Mouse (Mus musculus) heart, embryonic 13.5 days (tissue): ENCODE data around the gene Tnnt3. TPM values are rescaled to one million over a fixed set of nuclear protein-coding genes. Genes with fewer than 3 reads are reported as not detected.

Experiments used
- ATAC-seq: fragments of 200-750 bp; cut with Nextera tagmentation; 2 replicates; pipeline ENCODE4 v1.8.0; 2017; ENCODE audit warnings: moderate TSS enrichment; ENCODE audit not compliant: insufficient number of reproducible peaks, low FRiP score, low TSS enrichment; ENCODE audit errors: extremely low read depth
- H3K27ac ChIP-seq: fragments of 300-500 bp; sonication (generic); replicated peaks from 2 replicates; pipeline ENCODE4 v1.5.1; 2015; ENCODE audit warnings: moderate library complexity, mild to moderate bottlenecking, inconsistent platforms
- H3K27me3 ChIP-seq: fragments of 300-500 bp; sonication (generic); replicated peaks from 2 replicates; pipeline ENCODE4 v1.6.1; 2015; ENCODE audit warnings: mild to moderate bottlenecking, inconsistent platforms
- H3K36me3 ChIP-seq: fragments of 300-500 bp; sonication (generic); 2 replicates; pipeline ENCODE4 v1.6.1; 2015; ENCODE audit warnings: mild to moderate bottlenecking, inconsistent platforms
- H3K4me1 ChIP-seq: fragments of 300-500 bp; sonication (generic); 2 replicates; pipeline ENCODE4 v1.6.1; 2015; ENCODE audit warnings: inconsistent platforms
- H3K4me2 ChIP-seq: fragments of 300-500 bp; sonication (generic); 2 replicates; pipeline ENCODE4 v1.6.1; 2015; ENCODE audit warnings: inconsistent platforms, mild to moderate bottlenecking, moderate library complexity
- H3K4me3 ChIP-seq: fragments of 300-500 bp; sonication (generic); 2 replicates; pipeline ENCODE4 v1.5.1; 2015; ENCODE audit warnings: moderate library complexity, mild to moderate bottlenecking, inconsistent platforms
- H3K9ac ChIP-seq: fragments of 300-500 bp; sonication (generic); 2 replicates; pipeline ENCODE4 v1.6.1; 2015; ENCODE audit warnings: inconsistent platforms, mild to moderate bottlenecking, moderate library complexity
- H3K9me3 ChIP-seq: fragments of 300-500 bp; sonication (generic); 2 replicates; pipeline ENCODE4 v1.6.1; 2016; ENCODE audit warnings: inconsistent platforms
- WGBS: fragments of 180-500 bp; shearing (Covaris S2); methylation state at CpG from one replicate; pipeline ENCODE4 v1.1.7; 2015; ENCODE audit warnings: mixed read lengths; 5-methylcytosine and 5-hydroxymethylcytosine counted together
- polyA plus RNA-seq: library from polyadenylated mRNA; unstranded; fragments of >200 nt; fragmentation: Nextera tagmentation; extraction: Ambion mirVana; gene quantifications from 2 replicates; pipeline ENCODE4 v1.2.1, GENCODE M21; 2015

Gene Tnnt3
- polyA plus RNA-seq, 1 experiment from 2014 or later: 4.0 TPM

DNA sequence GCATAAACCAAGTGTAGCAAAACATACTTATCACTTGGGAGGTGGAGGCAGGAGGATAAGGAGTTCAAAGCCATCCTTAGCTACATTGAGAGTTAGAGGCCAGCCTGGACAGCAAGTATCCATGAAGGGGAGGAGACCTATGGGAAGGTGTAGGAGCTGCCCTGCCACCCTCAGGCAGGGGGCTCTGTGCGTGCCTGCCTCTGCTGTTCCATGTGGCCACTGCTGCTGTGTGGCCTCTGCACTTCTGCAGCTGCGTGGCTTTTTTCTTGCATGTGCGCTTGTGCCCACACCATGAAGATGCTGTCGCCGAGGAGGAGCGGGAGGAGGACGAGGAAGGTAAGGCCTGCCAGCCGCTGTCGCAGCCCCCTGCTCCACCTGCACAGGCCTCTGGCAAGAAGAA, 8.8 kb downstream of the Tnnt3 start:
- Histone ChIP-seq H3K27me3 (no peaks in the 10 kb centered on the region), H3K4me1 (peaks cover 45% of the 10 kb centered on the region), H3K9me3 (no peaks in the 10 kb centered on the region), H3K4me2 (no peak overlapping the region), H3K4me3 (no peak overlapping the region), H3K36me3 (no peaks in the 10 kb centered on the region), H3K9ac (no peak overlapping the region), H3K27ac (no peak overlapping the region)
- ATAC-seq: no peak
- 90% methylated on average over 9 of the region's 9 CpGs for WGBS

GRCm38 (mm10) chr7:142509518-142509917, 10.9 kb downstream of the Tnnt3 start:
- H3K4me3 ChIP-seq: no peak overlapping the region
- peaks cover 45% of the 10 kb centered on the region for H3K4me1 ChIP-seq
- H3K36me3 ChIP-seq: no peaks in the 10 kb centered on the region
- ATAC-seq: no peak
- peak overlapping the region; percentile 83 for H3K27ac ChIP-seq
- WGBS: 51% methylated on average over 14 of the region's 14 CpGs
- peak overlapping the region; percentile 60 for H3K9ac ChIP-seq
- no peaks in the 10 kb centered on the region for H3K9me3 ChIP-seq
- H3K27me3 ChIP-seq: no peaks in the 10 kb centered on the region
- H3K4me2 ChIP-seq: no peak overlapping the region

- no peak for ATAC-seq
- WGBS: 21% methylated on average over 12 of the region's 12 CpGs
- peak overlapping the region; percentile 83 for H3K27ac ChIP-seq
- H3K4me1 ChIP-seq: peaks cover 45% of the 10 kb centered on the region
- no peaks in the 10 kb centered on the region for H3K27me3 ChIP-seq
- no peak overlapping the region for H3K4me3 ChIP-seq
- H3K9ac ChIP-seq: peak overlapping the region; percentile 60
- no peaks in the 10 kb centered on the region for H3K36me3 ChIP-seq
- no peaks in the 10 kb centered on the region for H3K9me3 ChIP-seq
- H3K4me2 ChIP-seq: 0 out of 2 replicates have a peak overlapping the region, but pooled peaks have one; percentile 3
Observed at GRCm38 (mm10) chr7:142510021-142510777, 11.6 kb downstream of the Tnnt3 start.

DNA sequence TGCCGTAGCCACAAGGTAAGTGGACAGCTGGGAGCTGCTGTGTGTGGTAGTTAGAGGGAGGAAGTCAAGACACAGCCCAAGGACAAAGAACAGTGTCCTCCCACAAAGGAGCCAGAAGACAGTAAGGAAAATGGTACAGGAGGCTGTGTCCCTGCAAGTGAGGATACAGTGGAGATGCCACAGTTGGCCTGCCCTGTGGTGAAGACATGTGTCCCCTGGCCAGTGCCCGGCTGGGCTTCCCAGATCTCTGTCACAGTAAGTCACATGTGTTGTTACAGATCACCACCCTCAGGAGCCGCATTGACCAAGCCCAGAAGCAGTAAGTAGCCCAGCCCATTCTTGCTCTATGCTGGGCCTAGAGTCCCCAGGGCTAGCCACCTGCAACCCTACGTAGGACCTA, 15.4 kb downstream of the Tnnt3 start:
- no peak overlapping the region for H3K4me2 ChIP-seq
- no peaks in the 10 kb centered on the region for H3K36me3 ChIP-seq
- H3K27me3 ChIP-seq: no peaks in the 10 kb centered on the region
- H3K27ac ChIP-seq: no peak overlapping the region
- H3K9ac ChIP-seq: no peak overlapping the region
- no peak overlapping the region for H3K4me3 ChIP-seq
- peaks cover 50% of the 10 kb centered on the region for H3K4me1 ChIP-seq
- no peak for ATAC-seq
- H3K9me3 ChIP-seq: no peaks in the 10 kb centered on the region
- 73% methylated on average over 4 of the region's 4 CpGs for WGBS

GRCm38 (mm10) chr7:142516221-142516978, 17.8 kb downstream of the Tnnt3 start:
- H3K4me3 ChIP-seq: no peak overlapping the region
- H3K4me2 ChIP-seq: peak overlapping the region; percentile 46
- WGBS: 42% methylated on average over 21 of the region's 21 CpGs

DNA sequence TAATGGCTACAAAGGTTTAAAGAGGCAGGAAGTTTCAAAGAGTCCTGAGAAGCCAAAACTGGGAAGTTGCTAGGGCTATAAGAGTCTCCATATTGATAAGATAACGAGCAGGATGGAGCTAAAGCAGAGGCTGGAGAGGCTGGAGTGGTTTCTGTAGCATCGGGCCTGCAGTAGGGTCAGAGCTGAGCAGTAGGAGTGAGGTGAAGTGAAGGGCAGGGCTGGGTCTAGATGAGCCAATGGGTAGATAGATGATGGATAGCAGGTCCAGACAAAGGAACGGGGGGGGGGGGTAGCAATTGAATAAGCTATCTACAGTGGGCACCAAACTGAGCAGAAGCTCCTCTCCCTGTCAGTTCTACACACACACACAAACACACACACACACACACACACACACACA, 18.9 kb downstream of the Tnnt3 start:
- 13% methylated on average over 3 of the region's 3 CpGs for WGBS
- H3K4me3 ChIP-seq: no peak overlapping the region

More at GRCm38 (mm10) chr7:142516221-142516978, 17.8 kb downstream of the Tnnt3 start:
- Histone ChIP-seq H3K27me3 (no peaks in the 10 kb centered on the region), H3K36me3 (no peaks in the 10 kb centered on the region), H3K9ac (peak overlapping the region; percentile 72), H3K4me1 (peaks cover 41% of the 10 kb centered on the region), H3K9me3 (no peaks in the 10 kb centered on the region), H3K27ac (peak overlapping the region; percentile 86)
- peak; percentile 24; the same call in 1 of the 2 replicates for ATAC-seq

DNA sequence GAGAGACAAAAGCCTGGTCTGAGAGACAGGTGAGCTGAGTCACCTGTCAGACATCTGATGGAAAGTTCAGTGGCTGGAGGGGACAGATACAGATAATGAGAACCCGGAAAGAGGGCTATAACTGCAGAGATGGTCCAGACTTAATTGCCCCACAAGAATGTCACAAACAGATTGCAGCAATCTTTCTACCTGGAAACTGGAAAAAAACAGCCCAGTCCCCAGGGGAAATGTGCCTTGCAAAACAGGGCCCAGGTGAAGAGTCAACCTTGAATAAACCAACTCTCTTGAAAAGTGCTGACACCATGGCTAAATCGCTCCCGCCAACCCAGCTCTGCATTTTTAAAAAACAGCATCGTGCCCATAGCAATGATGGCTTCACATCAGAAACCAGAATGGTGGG, 21.7 kb downstream of the Tnnt3 start:
- Histone ChIP-seq H3K4me3 (no peak overlapping the region), H3K27me3 (no peaks in the 10 kb centered on the region), H3K4me2 (no peak overlapping the region), H3K27ac (peak overlapping the region; percentile 89), H3K4me1 (peaks cover 71% of the 10 kb centered on the region), H3K9me3 (no peaks in the 10 kb centered on the region), H3K9ac (no peak overlapping the region; the same call in 1 of the 2 replicates), H3K36me3 (no peaks in the 10 kb centered on the region)
- WGBS: 80% methylated on average over 4 of the region's 4 CpGs
- ATAC-seq: no peak

More for the DNA sequence above, 18.9 kb downstream of the Tnnt3 start:
- H3K36me3 ChIP-seq: no peaks in the 10 kb centered on the region
- H3K4me2 ChIP-seq: no peak overlapping the region
- peak overlapping the region; percentile 86 for H3K27ac ChIP-seq
- no peak overlapping the region for H3K9ac ChIP-seq
- no peaks in the 10 kb centered on the region for H3K9me3 ChIP-seq
- H3K27me3 ChIP-seq: no peaks in the 10 kb centered on the region
- no peak for ATAC-seq
- peaks cover 44% of the 10 kb centered on the region for H3K4me1 ChIP-seq

DNA sequence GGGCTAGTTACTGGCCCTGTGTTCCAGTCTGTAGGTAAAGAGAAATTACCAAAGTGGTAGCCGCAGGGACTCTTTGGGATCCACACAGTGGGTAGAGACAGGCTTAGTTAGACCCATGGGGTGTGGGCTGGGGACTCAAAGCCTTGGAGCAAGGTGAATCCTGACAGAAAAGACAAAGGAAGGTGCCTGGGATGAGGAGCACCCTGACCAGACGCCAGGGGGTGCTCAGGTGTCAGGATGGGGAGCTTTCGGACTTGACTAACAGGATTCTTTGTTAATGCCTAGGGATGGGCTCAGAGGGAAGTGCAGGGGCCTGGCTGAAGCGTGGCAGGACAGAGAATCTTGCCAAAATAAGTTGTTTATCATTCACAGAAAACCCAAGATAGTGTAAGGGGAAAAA, 23.7 kb downstream of the Tnnt3 start:
- no peaks in the 10 kb centered on the region for H3K36me3 ChIP-seq
- H3K4me1 ChIP-seq: peaks cover 69% of the 10 kb centered on the region
- no peak overlapping the region for H3K4me3 ChIP-seq
- 0 out of 2 replicates have a peak overlapping the region, but pooled peaks have one; percentile 73 for H3K9ac ChIP-seq
- no peaks in the 10 kb centered on the region for H3K27me3 ChIP-seq
- no peaks in the 10 kb centered on the region for H3K9me3 ChIP-seq
- H3K27ac ChIP-seq: peak overlapping the region; percentile 89
- no peak for ATAC-seq
- 34% methylated on average over 4 of the region's 4 CpGs for WGBS
- H3K4me2 ChIP-seq: no peak overlapping the region

- no peak for ATAC-seq
- H3K4me1 ChIP-seq: peaks cover 69% of the 10 kb centered on the region
Observed at GRCm38 (mm10) chr7:142523200-142523990, 24.8 kb downstream of the Tnnt3 start.

DNA sequence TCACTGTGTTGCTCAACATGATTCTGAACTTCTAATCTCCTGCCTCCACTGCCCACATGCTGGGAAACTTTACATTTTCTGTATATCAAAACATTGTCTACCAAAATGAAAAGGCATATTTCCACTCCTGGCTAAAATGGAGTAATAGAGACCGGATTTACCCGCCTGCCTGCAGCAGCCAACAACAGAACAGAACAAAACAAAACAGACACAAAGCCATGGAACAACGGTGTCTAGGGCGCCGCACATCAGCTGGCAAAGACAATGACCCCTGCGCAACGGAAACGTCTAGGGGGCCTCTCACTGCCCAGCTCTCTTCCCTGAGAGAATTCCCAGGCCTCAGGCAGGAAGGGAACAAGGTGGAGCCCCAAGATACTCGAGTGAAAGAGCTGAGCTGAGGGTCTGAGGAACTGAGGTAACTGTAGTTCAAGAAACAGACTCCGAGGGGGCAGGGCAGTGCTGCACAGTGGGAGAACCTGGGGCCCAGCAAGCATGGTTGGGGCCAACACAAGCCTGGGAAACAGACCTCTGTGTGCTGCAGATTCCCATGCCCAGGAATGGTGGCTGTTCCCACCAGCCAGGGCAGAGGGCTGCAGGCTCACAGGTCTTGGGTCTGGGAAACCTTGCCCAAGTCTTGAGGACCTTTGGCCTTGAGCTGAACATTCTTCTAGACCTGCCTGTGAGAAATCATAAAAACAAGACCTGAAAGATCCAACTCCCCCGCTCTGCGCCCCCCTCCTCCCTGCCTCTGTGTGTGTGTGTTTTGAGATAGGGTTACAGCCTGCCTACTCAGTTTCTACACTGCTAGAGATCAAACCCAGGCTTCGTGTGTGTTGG, 26.9 kb downstream of the Tnnt3 start:
- 38% methylated on average over 13 of the region's 13 CpGs for WGBS
- no peaks in the 10 kb centered on the region for H3K9me3 ChIP-seq
- peaks cover 73% of the 10 kb centered on the region for H3K4me1 ChIP-seq
- no peak overlapping the region for H3K4me3 ChIP-seq
- no peaks in the 10 kb centered on the region for H3K27me3 ChIP-seq
- H3K36me3 ChIP-seq: no peaks in the 10 kb centered on the region
- peak overlapping the region; percentile 93 for H3K27ac ChIP-seq
- H3K4me2 ChIP-seq: no peak overlapping the region
- ATAC-seq: peak; percentile 32; the same call in 1 of the 2 replicates
- peak overlapping the region; percentile 64 for H3K9ac ChIP-seq

More at GRCm38 (mm10) chr7:142523200-142523990, 24.8 kb downstream of the Tnnt3 start:
- Histone ChIP-seq H3K4me2 (peak overlapping the region; percentile 47), H3K4me3 (no peak overlapping the region), H3K9ac (peak overlapping the region; percentile 73), H3K36me3 (no peaks in the 10 kb centered on the region), H3K27me3 (no peaks in the 10 kb centered on the region), H3K9me3 (no peaks in the 10 kb centered on the region), H3K27ac (peak overlapping the region; percentile 89)
- whole genome bisulfite sequencing: 20% methylated on average over 17 of the region's 17 CpGs
